Comparison of ENCODE assay signal across 8 mouse cellular contexts in genomic region chr6:99810974-99811798, GRCm38 (mm10).
DNase-seq lines count a peak whose midpoint lies in the region; ATAC-seq lines count a peak whose summit lies in the region.

No protein-coding gene starts in this region.

- H3K9ac ChIP-seq in intestine, embryonic 15.5 days, result no peak overlapping the region
- no peak overlapping the region for H3K9ac ChIP-seq in stomach, embryonic 16.5 days (ENCODE audit: low read length)

- DNase-seq in cerebellum, postnatal 10 days, result peak; percentile 88 to 92
- DNase-seq in cerebellum, adult 11 months, result no peak
- peak; percentile 67 for DNase-seq in Muller cell, postnatal 12 days (ENCODE audit: inconsistent ontology term)
- DNase-seq in frontal cortex, postnatal 36 days (ENCODE audit: low spot score in 2 of 2), result peak; percentile 21 to 60
- DNase-seq in lung, adult 18-20 months, result peak; percentile 57 to 67
- DNase-seq in thymus, postnatal 14 days, result no peak

- WGBS in intestine, embryonic 15.5 days, result 46% methylated on average over 9 of the region's 9 CpGs
- 44% methylated on average over 9 of the region's 9 CpGs for WGBS in stomach, embryonic 16.5 days

- peak; percentile 97 for ATAC-seq in intestine, embryonic 15.5 days
- peak; percentile 83 for ATAC-seq in stomach, embryonic 16.5 days (ENCODE audit: insufficient read depth, low FRiP score)

- H3K4me1 ChIP-seq in intestine, embryonic 15.5 days (replicated peaks), result peaks cover 12% of the 10 kb centered on the region
- peaks cover 13% of the 10 kb centered on the region for H3K4me1 ChIP-seq in stomach, embryonic 16.5 days (ENCODE audit: control insufficient read depth, insufficient read depth, low read length)

- H3K27ac ChIP-seq in intestine, embryonic 15.5 days, result peak overlapping the region; percentile 68
- H3K27ac ChIP-seq in stomach, embryonic 16.5 days (ENCODE audit: low read length), result peak overlapping the region; percentile 62

- no peaks in the 10 kb centered on the region for H3K9me3 ChIP-seq in intestine, embryonic 15.5 days
- no peaks in the 10 kb centered on the region; the same call in 1 of the 2 replicates for H3K9me3 ChIP-seq in stomach, embryonic 16.5 days (replicated peaks; ENCODE audit: control insufficient read depth, low read length)

- H3K4me2 ChIP-seq in intestine, embryonic 15.5 days (replicated peaks), result peak overlapping the region; percentile 25; the same call in 1 of the 2 replicates
- no peak overlapping the region for H3K4me2 ChIP-seq in stomach, embryonic 16.5 days (ENCODE audit: low read depth, low read length)

- no peak overlapping the region for H3K4me3 ChIP-seq in intestine, embryonic 15.5 days (replicated peaks)
- no peak overlapping the region for H3K4me3 ChIP-seq in stomach, embryonic 16.5 days (replicated peaks; ENCODE audit: low read length)

- H3K27me3 ChIP-seq in intestine, embryonic 15.5 days (replicated peaks), result no peaks in the 10 kb centered on the region
- no peaks in the 10 kb centered on the region for H3K27me3 ChIP-seq in stomach, embryonic 16.5 days (ENCODE audit: control insufficient read depth, insufficient read depth, low read length)

- no peaks in the 10 kb centered on the region for H3K36me3 ChIP-seq in intestine, embryonic 15.5 days
- no peaks in the 10 kb centered on the region for H3K36me3 ChIP-seq in stomach, embryonic 16.5 days (ENCODE audit: control insufficient read depth, insufficient read depth, low read length)

Comparison
In these comparisons a context has a peak if more than half of its experiments do, and no peak if none do; other contexts are left out.
1. DNase-seq: peak in cerebellum, postnatal 10 days (2 of 2), Muller cell, postnatal 12 days (single experiment), frontal cortex, postnatal 36 days (2 of 2) and lung, adult 18-20 months (2 of 2); none in cerebellum, adult 11 months (single experiment) and thymus, postnatal 14 days (single experiment).